Mouse (Mus musculus) limb, embryonic 11.5 days (tissue): ENCODE measurements around the gene Vmn2r104. TPM values are rescaled to one million over a fixed set of nuclear protein-coding genes. Genes with fewer than 3 reads are reported as not detected.

Experiments used
- ATAC-seq: fragments of 200-750 bp; cut with Nextera tagmentation; 2 replicates; pipeline ENCODE4 v1.8.0; 2017; ENCODE audit warnings: low read depth; ENCODE audit not compliant: insufficient number of reproducible peaks, low FRiP score, low TSS enrichment
- DNase-seq: peaks from one replicate; pipeline ENCODE4 v3.0.0-alpha.2; 2015; ENCODE audit warnings: low spot score
- H3K27ac ChIP-seq: fragments of 300-500 bp; sonication (generic); replicated peaks from 2 replicates; pipeline ENCODE4 v1.5.1; 2014; ENCODE audit warnings: low read depth, mild to moderate bottlenecking, low read length
- H3K27me3 ChIP-seq: fragments of 300-500 bp; sonication (generic); 2 replicates; pipeline ENCODE4 v1.6.1; 2014; ENCODE audit warnings: mild to moderate bottlenecking, low read length, mixed read lengths; ENCODE audit not compliant: control insufficient read depth, insufficient read depth
- H3K36me3 ChIP-seq: fragments of 300-500 bp; sonication (generic); 2 replicates; pipeline ENCODE4 v1.6.1; 2014; ENCODE audit warnings: mild to moderate bottlenecking, low read length, moderate library complexity, mixed read lengths; ENCODE audit not compliant: control insufficient read depth, insufficient read depth
- H3K4me1 ChIP-seq: fragments of 300-500 bp; sonication (generic); 2 replicates; pipeline ENCODE4 v1.6.1; 2014; ENCODE audit warnings: low read length, mixed read lengths; ENCODE audit not compliant: control insufficient read depth, insufficient read depth
- H3K4me2 ChIP-seq: fragments of 300-500 bp; sonication (generic); 2 replicates; pipeline ENCODE4 v1.6.1; 2014; ENCODE audit warnings: low read depth, mild to moderate bottlenecking, moderate library complexity; ENCODE audit not compliant: severe bottlenecking
- H3K4me3 ChIP-seq: fragments of 300-500 bp; sonication (generic); 2 replicates; pipeline ENCODE4 v1.5.1; 2014; ENCODE audit warnings: low read depth, low read length
- H3K9ac ChIP-seq: fragments of 300-500 bp; sonication (generic); 2 replicates; pipeline ENCODE4 v1.6.1; 2014; ENCODE audit warnings: mild to moderate bottlenecking, low read length
- H3K9me3 ChIP-seq: fragments of 300-500 bp; sonication (generic); 2 replicates; pipeline ENCODE4 v1.6.1; 2016; ENCODE audit warnings: low read length; ENCODE audit not compliant: control insufficient read depth
- WGBS: fragments of 180-500 bp; shearing (Covaris S2); extraction: QIAGEN DNeasy Blood & Tissue Kit; methylation state at CpG from one replicate; pipeline ENCODE4 v1.1.7; 2014; 5-methylcytosine and 5-hydroxymethylcytosine counted together
- polyA plus RNA-seq: library from polyadenylated mRNA; unstranded; fragments of >200 nt; fragmentation: Nextera tagmentation; extraction: Ambion mirVana; gene quantifications from 2 replicates; pipeline ENCODE4 v1.2.1, GENCODE M21; 2014

Gene Vmn2r104
- polyA plus RNA-seq: not detected in 2 replicates

DNA sequence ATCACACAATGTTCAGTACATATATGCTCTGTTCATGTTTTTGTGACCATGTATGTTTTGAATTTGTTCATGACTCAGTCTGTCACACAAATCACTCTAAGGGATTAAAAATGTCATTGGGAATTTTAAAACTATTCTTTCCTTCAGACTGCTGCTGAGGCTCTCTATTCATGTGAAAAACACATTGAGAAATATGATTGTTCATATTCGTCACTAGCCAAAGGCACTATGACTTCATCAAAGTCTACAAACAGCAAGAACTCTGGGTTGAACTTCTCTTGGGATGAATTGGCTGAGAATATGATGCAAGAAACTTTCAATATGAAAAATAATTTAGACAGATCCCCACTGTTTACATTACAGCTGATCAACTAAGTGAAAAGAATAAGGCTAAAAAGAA, at the start of gene Vmn2r104:
TSS of gene Vmn2r104 (minus strand) at position 101 of the 400 bp plus-strand sequence.
- Histone ChIP-seq H3K4me2 (no peak within 1 kb of the TSS), H3K9ac (no peak within 1 kb of the TSS), H3K27me3 (no peaks in the 10 kb centered on the region), H3K4me3 (no peak within 1 kb of the TSS), H3K9me3 (peaks cover 5% of the 10 kb centered on the region; the same call in 1 of the 2 replicates), H3K36me3 (no peaks in the 10 kb centered on the region), H3K27ac (no peak within 1 kb of the TSS), H3K4me1 (no peaks in the 10 kb centered on the region)
- WGBS: 92% methylated on average over 1 of the region's 1 CpGs
- ATAC-seq (no peak), DNase-seq (no peak)

DNA sequence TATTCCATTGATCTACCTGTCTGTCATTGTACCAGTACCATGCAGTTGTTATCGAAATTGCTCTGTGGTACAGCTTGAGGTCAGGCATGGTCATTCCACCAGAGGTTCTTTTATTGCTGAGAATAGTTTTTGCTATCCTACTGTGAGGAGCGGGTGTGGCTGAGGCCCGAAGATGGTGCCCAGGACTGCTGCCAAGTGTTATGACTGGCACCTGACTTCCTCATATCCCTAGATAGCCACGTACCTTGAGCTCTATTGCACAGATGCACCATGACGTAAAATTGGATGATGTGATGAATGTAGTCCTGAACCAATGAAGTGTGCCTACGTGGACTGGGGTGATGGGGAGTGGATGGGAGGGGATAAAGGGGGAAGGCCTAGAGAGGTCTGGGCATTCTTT, 26.0 kb upstream of the Vmn2r104 start:
- no peak overlapping the region for H3K4me2 ChIP-seq
- no peaks in the 10 kb centered on the region for H3K27me3 ChIP-seq
- whole genome bisulfite sequencing: 87% methylated on average over 6 of the region's 6 CpGs
- ATAC-seq: no peak
- 0 out of 2 replicates have a peak, but pooled peaks cover 6% of the 10 kb centered on the region for H3K9me3 ChIP-seq
- no peaks in the 10 kb centered on the region for H3K4me1 ChIP-seq
- no peak for DNase-seq
- no peak overlapping the region for H3K9ac ChIP-seq
- no peaks in the 10 kb centered on the region for H3K36me3 ChIP-seq
- no peak overlapping the region for H3K27ac ChIP-seq
- no peak overlapping the region for H3K4me3 ChIP-seq

DNA sequence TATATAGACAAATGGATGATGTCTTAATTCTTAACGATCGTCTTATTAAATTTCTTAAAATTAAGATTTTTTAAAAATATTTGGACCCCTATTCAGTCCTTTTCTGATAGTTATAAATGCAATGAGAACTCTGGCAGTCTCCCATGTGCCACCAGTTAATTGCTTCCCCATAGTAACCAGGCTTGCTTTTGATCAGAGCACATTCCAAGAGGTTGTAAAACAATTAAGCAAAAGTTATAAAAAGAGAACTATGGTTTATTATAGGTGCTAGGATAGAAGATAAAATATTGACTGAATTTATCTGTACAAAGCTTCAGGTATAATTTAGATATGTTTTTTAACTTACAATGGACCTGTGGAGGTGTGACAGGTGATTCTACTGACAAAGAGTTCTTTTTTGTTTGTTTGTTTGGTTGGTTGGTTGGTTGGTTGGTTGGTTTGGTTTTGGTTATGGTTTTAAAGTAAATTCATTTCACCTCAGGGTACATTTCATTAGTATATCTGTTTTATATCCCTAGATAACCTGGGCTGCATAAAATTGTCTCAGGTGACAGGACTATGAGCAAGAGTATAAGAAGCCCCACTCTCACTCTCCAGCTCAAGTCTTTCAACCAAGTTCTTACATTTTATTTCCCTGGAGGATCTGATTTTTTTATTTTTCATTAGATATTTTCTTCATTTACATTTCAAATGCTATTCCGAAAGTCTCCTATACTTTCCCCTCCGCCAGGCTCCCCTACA, 23.7 kb upstream of the Vmn2r104 start:
- no peak overlapping the region for H3K4me2 ChIP-seq
- H3K4me3 ChIP-seq: no peak overlapping the region
- H3K27me3 ChIP-seq: no peaks in the 10 kb centered on the region
- no peaks in the 10 kb centered on the region for H3K4me1 ChIP-seq
- 0 out of 2 replicates have a peak, but pooled peaks cover 3% of the 10 kb centered on the region for H3K9me3 ChIP-seq
- ATAC-seq (no peak), DNase-seq (no peak)
- 91% methylated on average over 4 of the region's 4 CpGs for WGBS
- H3K36me3 ChIP-seq: no peaks in the 10 kb centered on the region
- H3K9ac ChIP-seq: no peak overlapping the region
- H3K27ac ChIP-seq: no peak overlapping the region

Other genes with a start within 250 kb of the Vmn2r104 start
- gene Fpr-rs7, start 65.9 kb upstream of the Vmn2r104 start, polyA plus RNA-seq: not detected in 2 replicates
- not detected in 2 replicates for gene Fpr-rs6, start 134.8 kb upstream of the Vmn2r104 start, polyA plus RNA-seq
- not detected in 2 replicates for gene Vmn2r105, start 186.7 kb upstream of the Vmn2r104 start, polyA plus RNA-seq
- gene Vmn2r106, start 237.2 kb upstream of the Vmn2r104 start, polyA plus RNA-seq: not detected in 2 replicates